Mouse (Mus musculus) MEL (cell line): Measurements from ENCODE around the gene Hdac4.

Experiments
- BHLHE40 ChIP-seq: IDR thresholded peaks from 2 replicates; pipeline ENCODE4 v1.6.1; 2012; ENCODE audit warnings: low read depth, mild to moderate bottlenecking, inconsistent platforms, low read length, improper control_type of control experiment, borderline replicate concordance
- CTCF ChIP-seq, 3 experiments: IDR thresholded peaks in 2 of 3; conservative IDR thresholded peaks in 1 of 3; 2 replicates each; pipeline ENCODE4 v1.5.1; 2011 to 2012; ENCODE audit warnings: low read length in 3 of 3, low read depth in 2 of 3, mild to moderate bottlenecking in 2 of 3, improper control_type of control experiment in 1 of 3, inconsistent platforms in 1 of 3, mixed read lengths in 1 of 3, moderate library complexity in 1 of 3; ENCODE audit not compliant: control insufficient read depth in 1 of 3, insufficient read depth in 1 of 3, poor library complexity in 1 of 3, severe bottlenecking in 1 of 3
- E2F4 ChIP-seq: IDR thresholded peaks from 2 replicates; pipeline ENCODE4 v1.6.1; 2011; ENCODE audit warnings: low read depth, low read length, improper control_type of control experiment, borderline replicate concordance
- GATA1 ChIP-seq: IDR thresholded peaks from 2 replicates; pipeline ENCODE4 v1.6.1; 2011; ENCODE audit warnings: low read depth, low read length, improper control_type of control experiment
- MAX ChIP-seq: IDR thresholded peaks from 2 replicates; pipeline ENCODE4 v1.6.1; 2011; ENCODE audit warnings: low read length, improper control_type of control experiment
- MAZ ChIP-seq: IDR thresholded peaks from 2 replicates; pipeline ENCODE4 v1.6.1; 2012; ENCODE audit warnings: low read depth, mild to moderate bottlenecking, inconsistent platforms, low read length, improper control_type of control experiment
- POLR2A ChIP-seq, 2 experiments: IDR thresholded peaks; 2 replicates each; pipeline ENCODE4 v1.6.1; 2011 to 2012; ENCODE audit warnings: low read length in 2 of 2, mild to moderate bottlenecking in 2 of 2, control low read depth in 1 of 2, improper control_type of control experiment in 1 of 2, low read depth in 1 of 2, moderate library complexity in 1 of 2; ENCODE audit not compliant: control insufficient read depth in 1 of 2, insufficient read depth in 1 of 2, poor library complexity in 1 of 2
- ZC3H11A ChIP-seq: IDR thresholded peaks from 2 replicates; pipeline ENCODE4 v1.6.1; 2012; ENCODE audit warnings: low read depth, mild to moderate bottlenecking, inconsistent platforms, low read length, improper control_type of control experiment

DNA sequence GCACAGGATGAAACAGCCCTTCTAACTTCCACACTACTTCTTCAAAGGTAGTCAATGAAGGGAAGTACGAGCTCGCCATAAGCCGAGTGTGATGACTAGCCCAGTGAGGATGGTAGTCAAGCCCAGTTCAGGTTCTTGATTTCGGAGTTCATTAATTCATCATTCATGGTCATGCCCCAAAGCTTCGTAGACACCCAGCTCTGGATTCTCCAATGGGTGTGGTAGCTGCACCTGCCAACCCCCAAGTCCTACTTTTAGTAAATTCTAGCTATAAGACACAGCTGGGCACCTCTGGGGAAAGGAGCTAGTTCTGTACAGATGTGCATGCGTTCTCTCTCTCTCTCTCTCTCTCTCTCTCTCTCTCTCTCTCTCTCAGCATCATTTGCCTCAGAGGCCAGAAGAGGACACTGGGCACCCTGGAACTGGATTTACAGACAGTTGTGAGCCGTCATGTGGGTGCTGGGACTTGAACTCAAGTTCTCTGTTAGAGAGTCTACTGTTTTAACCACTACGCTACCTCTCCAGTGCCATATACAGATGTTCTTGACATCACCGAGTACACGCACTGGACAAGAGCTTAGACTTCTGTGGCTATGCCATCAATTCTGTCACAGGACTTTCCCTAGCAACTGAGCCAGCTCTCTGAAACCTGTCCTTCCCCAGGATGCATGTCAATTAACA lies 113.2 kb downstream of the Hdac4 start:
- TF ChIP-seq MAX (no peak), BHLHE40 (no peak), E2F4 (no peak), POLR2A (IDR thresholded peaks at IDR 0.05; ENCODE audit: control insufficient read depth in 1 of 2, insufficient read depth in 1 of 2, low read depth in 1 of 2, low read length in 2 of 2, poor library complexity in 1 of 2) (no peak), ZC3H11A (no peak), CTCF (IDR thresholded peaks at IDR 0.05 in 2 of 3, conservative IDR thresholded peaks at IDR 0.05 in 1 of 3; ENCODE audit: control insufficient read depth in 1 of 3, insufficient read depth in 1 of 3, low read depth in 2 of 3, low read length in 3 of 3, poor library complexity in 1 of 3, severe bottlenecking in 1 of 3) (no peak), GATA1 (no peak), MAZ (no peak)
